Mouse (Mus musculus) brain, embryonic 14.5 days (tissue): ENCODE data around the gene Gata3.

Experiments
- CTCF ChIP-seq: fragments of 200-500 bp; IDR thresholded peaks from 2 replicates; pipeline ENCODE4 v1.5.1; 2012; ENCODE audit warnings: inconsistent platforms, mild to moderate bottlenecking, moderate library complexity, borderline replicate concordance; ENCODE audit not compliant: insufficient read depth, insufficient read length; ENCODE audit errors: extremely low read depth
- POLR2A ChIP-seq: fragments of 200-500 bp; IDR thresholded peaks from 2 replicates; pipeline ENCODE4 v1.6.1; 2012; ENCODE audit warnings: mild to moderate bottlenecking, inconsistent platforms, borderline replicate concordance; ENCODE audit not compliant: poor library complexity, insufficient read depth, insufficient read length, severe bottlenecking; ENCODE audit errors: extremely low read depth

- TF ChIP-seq CTCF: no peak
- no peak for TF ChIP-seq POLR2A
These were observed 8.7 kb downstream of the Gata3 start, which contains the start of gene 4930412O13Rik for GRCm38 (mm10) chr2:9881051-9881591.
